Mouse (Mus musculus) olfactory bulb, adult 2 months (tissue): Measurements from ENCODE around the gene Shroom4. TPM values are rescaled to one million over a fixed set of nuclear protein-coding genes. Genes with fewer than 3 reads are reported as not detected.

Experiments used
- H3K27ac ChIP-seq: fragments of 200-500 bp; 2 replicates; pipeline ENCODE4 v1.5.1; 2012; ENCODE audit warnings: low read depth, low read length; ENCODE audit not compliant: insufficient read depth
- H3K4me1 ChIP-seq: fragments of 200-500 bp; 2 replicates; pipeline ENCODE4 v1.6.1; 2012; ENCODE audit warnings: low read length; ENCODE audit not compliant: control insufficient read depth, insufficient read depth
- H3K4me3 ChIP-seq: fragments of 200-500 bp; 2 replicates; pipeline ENCODE4 v1.5.1; 2012; ENCODE audit warnings: mild to moderate bottlenecking, low read depth, low read length, moderate library complexity; ENCODE audit not compliant: insufficient read depth
- CTCF ChIP-seq: fragments of 200-500 bp; IDR thresholded peaks from 2 replicates; pipeline ENCODE4 v1.5.1; 2012; ENCODE audit warnings: low read depth, mild to moderate bottlenecking, low read length, moderate library complexity; ENCODE audit not compliant: insufficient read depth
- POLR2A ChIP-seq: fragments of 200-500 bp; IDR thresholded peaks from 2 replicates; pipeline ENCODE4 v1.6.1; 2012; ENCODE audit warnings: mild to moderate bottlenecking, low read depth, low read length, moderate library complexity; ENCODE audit not compliant: insufficient read depth
- WGBS: fragments of 180-500 bp; shearing (Covaris S2); methylation state at CpG from one replicate; pipeline ENCODE4 v1.1.7; 2018; 5-methylcytosine and 5-hydroxymethylcytosine counted together
- polyA plus RNA-seq: library from polyadenylated mRNA; stranded (reverse); fragments of >200 nt; gene quantifications from 2 replicates; pipeline ENCODE4 v1.2.4, GENCODE M21; 2012; ENCODE audit warnings: low replicate concordance; ENCODE audit not compliant: missing spikeins, insufficient read depth, insufficient read length

Gene Shroom4
- polyA plus RNA-seq, 1 experiment: not detected

DNA sequence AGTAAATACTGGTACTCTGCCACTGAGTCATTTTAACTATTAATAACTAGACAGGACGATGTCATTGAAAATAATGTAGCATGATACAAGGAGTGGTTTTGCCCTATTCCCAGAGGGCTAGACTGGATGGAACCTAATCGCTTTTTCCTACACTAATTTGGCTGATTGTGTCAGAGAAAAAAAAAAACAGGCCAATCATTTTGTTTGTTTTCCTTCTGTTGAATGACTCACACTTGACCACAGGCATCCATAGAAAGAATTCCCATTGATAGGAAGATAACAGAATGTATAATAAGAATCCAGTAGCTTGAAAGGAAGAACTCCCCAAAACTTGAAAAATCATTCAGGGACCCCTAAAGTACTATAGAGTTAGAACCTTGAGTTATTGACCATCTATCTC lies 137.0 kb downstream of the Shroom4 start:
- TF ChIP-seq POLR2A (no peak), CTCF (no peak)

DNA sequence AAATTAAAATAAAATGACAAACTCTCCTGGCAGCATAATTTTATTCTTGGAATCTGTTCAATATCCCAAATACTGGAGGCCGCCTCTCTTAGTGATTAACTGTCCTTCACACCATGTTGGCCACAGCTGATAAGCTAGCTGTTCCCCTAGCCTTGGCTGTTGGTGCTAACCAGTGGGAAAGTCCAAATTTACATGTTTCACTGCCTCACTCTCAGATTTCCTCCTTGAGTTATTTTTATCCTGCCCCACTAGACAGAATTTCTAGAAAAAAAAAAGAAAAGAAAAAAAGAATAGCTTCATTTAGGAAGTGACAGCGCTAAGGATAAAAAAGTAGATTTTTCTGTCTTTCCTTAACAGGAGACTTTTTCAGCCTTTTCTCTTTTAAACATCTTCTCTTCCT lies 138.0 kb downstream of the Shroom4 start:
- H3K4me1 ChIP-seq: no peaks in the 10 kb centered on the region
- TF ChIP-seq CTCF: no peak
- no peak for TF ChIP-seq POLR2A
- H3K27ac ChIP-seq: no peak overlapping the region
- H3K4me3 ChIP-seq: no peak overlapping the region
- 61% methylated on average over 2 of the region's 2 CpGs for WGBS

More for the DNA sequence above, 137.0 kb downstream of the Shroom4 start:
- WGBS: 81% methylated on average over 2 of the region's 2 CpGs
- no peaks in the 10 kb centered on the region for H3K4me1 ChIP-seq
- no peak overlapping the region for H3K4me3 ChIP-seq
- no peak overlapping the region for H3K27ac ChIP-seq

DNA sequence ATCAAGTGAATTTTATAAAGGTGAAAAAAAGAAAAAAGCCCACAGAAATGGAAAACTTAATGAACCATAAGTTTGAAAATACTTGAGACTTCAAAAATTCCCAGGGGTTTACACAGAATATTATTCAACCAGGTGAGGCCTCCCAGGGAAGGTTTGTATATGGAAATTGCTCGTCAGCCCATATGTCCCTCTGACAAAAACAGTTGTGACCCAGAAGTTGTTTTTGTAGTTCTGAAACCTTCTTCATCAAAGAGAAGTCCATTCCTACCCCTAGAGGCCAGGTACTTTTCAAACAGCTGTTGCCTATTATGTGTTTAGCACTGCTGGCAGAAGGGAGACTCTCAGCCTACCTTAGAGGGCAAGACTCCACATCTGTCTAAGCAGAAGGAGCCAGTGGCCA lies 165.4 kb downstream of the Shroom4 start:
- 88% methylated on average over 1 of the region's 1 CpGs for WGBS
- Histone ChIP-seq H3K4me1 (no peaks in the 10 kb centered on the region), H3K27ac (no peak overlapping the region), H3K4me3 (no peak overlapping the region)
- TF ChIP-seq POLR2A (no peak), CTCF (no peak)

DNA sequence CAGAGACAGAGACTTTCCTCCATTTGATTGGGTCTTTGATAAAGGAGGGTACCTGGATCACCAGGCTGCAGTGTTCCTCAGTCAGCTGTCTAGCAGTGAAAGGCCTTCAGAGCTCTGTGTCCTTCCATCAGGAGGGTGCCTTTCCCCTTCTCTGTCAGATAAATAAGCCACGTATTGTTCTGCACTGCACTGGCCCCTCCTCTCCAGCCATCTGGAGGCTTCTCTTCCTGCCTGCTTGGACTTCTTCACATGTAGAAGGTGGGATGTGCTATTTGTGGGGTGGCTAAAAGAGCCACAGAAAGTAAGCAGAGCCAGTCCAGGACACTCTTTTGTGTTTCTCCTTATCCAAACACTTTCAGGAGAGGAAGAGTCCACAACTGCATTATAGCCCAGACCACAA lies 174.9 kb downstream of the Shroom4 start:
- H3K4me1 ChIP-seq: no peaks in the 10 kb centered on the region
- 44% methylated on average over 1 of the region's 1 CpGs for WGBS
- H3K4me3 ChIP-seq: no peak overlapping the region
- H3K27ac ChIP-seq: no peak overlapping the region
- TF ChIP-seq POLR2A: no peak
- TF ChIP-seq CTCF: no peak

DNA sequence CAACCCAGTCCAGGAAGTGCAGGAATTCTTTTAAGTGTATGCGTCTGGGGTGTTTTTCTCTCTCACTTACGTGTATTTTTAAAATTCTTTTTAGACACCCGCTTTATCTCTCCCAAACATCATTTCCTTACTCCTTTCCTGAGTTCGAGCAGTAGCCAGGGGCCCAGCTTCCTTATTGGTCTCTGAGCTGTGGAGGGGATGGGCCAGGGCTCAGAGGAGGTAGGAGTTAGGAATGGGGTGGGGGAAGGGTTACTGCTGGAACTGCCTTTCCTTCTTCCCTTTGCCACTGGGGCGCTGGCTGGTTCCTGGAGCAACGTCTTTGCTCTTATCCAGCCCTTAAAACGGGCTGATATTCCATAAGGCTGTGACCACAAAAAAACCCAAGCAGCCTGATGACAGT lies 177.3 kb downstream of the Shroom4 start:
- TF ChIP-seq CTCF (no peak), POLR2A (no peak)
- no peaks in the 10 kb centered on the region for H3K4me1 ChIP-seq
- no peak overlapping the region for H3K27ac ChIP-seq
- H3K4me3 ChIP-seq: no peak overlapping the region
- 72% methylated on average over 7 of the region's 7 CpGs for WGBS

DNA sequence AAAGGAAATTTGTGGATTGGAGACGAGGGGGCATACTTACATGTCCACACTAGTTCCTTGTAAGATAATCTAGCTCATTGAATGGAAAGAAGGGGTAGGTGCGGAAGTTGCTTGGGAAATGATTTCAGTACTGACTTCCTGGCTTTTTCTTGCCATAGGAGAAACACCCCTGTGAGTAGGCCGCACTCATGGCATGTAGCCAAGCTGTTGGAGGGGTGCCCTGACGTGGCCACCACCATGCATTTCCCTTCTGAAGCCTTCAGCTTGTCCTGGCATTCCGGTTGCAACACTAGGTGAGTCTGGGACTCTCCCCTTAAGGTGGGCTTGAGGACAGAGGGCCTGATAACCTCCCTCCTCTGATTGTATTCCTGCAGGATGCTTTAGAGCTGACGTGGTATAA lies 181.0 kb downstream of the Shroom4 start:
- no peak overlapping the region for H3K4me3 ChIP-seq
- TF ChIP-seq POLR2A: no peak
- TF ChIP-seq CTCF: no peak
- H3K27ac ChIP-seq: no peak overlapping the region
- 73% methylated on average over 6 of the region's 6 CpGs for WGBS
- no peaks in the 10 kb centered on the region for H3K4me1 ChIP-seq

DNA sequence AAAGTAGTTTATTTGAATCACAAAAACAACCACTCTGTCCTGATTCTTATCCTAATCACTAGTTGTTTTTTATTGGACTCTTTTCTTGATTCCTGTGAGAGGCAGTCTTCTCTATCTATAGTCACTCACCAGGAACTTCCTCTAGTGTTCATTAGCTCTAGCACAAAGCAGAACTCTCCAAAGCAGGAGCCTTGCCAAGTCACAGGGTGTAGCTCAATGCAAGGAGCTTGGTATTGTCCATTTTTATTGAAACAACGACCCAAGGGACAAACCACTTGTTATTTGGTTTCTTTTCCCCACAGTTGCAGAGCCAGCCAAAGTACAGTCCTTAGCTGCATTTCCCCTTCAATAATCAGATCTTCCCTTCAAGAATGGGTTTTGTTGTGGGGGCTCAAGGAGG lies 181.5 kb downstream of the Shroom4 start:
- Histone ChIP-seq H3K27ac (no peak overlapping the region), H3K4me1 (no peaks in the 10 kb centered on the region)

DNA sequence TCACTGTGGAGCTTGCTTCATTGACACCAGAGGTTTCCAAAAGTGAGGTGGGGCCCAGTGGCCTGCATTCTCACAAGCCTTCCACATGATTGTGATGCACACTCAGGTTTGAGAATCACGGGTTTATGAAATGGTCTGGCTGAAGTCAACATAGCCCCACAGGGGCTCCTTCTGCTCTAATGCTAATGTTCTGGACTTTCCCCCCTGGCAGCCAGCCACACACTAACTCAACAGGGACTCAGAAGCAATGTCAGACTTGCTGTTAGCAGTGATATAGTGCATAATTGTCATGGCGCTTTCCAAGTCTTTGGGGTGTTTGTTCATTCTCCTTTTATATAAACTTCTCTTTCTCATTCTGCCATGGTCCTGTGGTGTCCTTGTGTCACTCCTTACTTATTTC lies 183.0 kb downstream of the Shroom4 start:
- WGBS: 79% methylated on average over 2 of the region's 2 CpGs
- no peak for TF ChIP-seq CTCF
- no peak for TF ChIP-seq POLR2A
- no peak overlapping the region for H3K4me3 ChIP-seq
- no peak overlapping the region for H3K27ac ChIP-seq
- H3K4me1 ChIP-seq: no peaks in the 10 kb centered on the region

More for the DNA sequence above, 181.5 kb downstream of the Shroom4 start:
- no peak overlapping the region for H3K4me3 ChIP-seq
- WGBS: 32% methylated on average over 1 of the region's 1 CpGs
- no peak for TF ChIP-seq CTCF
- TF ChIP-seq POLR2A: no peak

DNA sequence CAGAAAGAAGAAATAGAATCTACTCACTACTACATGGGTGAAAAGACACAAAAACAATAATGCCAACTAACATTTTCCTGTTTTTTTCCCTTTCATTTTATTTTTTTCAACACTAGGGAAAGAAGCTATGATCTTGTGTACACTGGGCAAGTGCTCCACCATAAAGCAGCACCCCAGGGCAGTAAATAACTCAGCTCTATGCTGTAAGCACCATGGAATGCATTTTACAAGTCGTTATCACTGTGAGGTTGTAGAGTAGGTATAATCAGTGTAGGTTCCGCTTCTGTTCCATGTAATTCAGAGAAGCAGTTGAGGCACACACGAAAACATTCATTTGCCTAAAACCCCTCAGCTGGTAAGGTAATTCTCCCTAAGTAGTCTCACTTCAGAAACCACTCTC lies 194.5 kb downstream of the Shroom4 start:
- no peak for TF ChIP-seq CTCF
- no peak for TF ChIP-seq POLR2A
- WGBS: 86% methylated on average over 3 of the region's 3 CpGs
- H3K27ac ChIP-seq: no peak overlapping the region
- no peak overlapping the region for H3K4me3 ChIP-seq
- no peaks in the 10 kb centered on the region for H3K4me1 ChIP-seq

GRCm38 (mm10) chrX:6654024-6654423 lies 254.4 kb downstream of the Shroom4 start:
- 9% methylated on average over 2 of the region's 2 CpGs for WGBS
- H3K4me3 ChIP-seq: no peak overlapping the region
- no peak overlapping the region for H3K27ac ChIP-seq
- TF ChIP-seq CTCF (no peak), POLR2A (no peak)
- no peaks in the 10 kb centered on the region for H3K4me1 ChIP-seq
